Mouse (Mus musculus) hindbrain, embryonic 15.5 days (tissue): ENCODE measurements around the gene Agtrap. TPM values are rescaled to one million over a fixed set of nuclear protein-coding genes. Genes with fewer than 3 reads are reported as not detected.
"Not testable (repeated sequence)": the region's sequence is repeated elsewhere in the genome, so short reads cannot be mapped to it uniquely, and the experiment has no call there.

Experiments
- ATAC-seq: fragments of 200-750 bp; cut with Nextera tagmentation; 2 replicates; pipeline ENCODE4 v1.8.0; 2017; ENCODE audit warnings: low read depth, moderate number of reproducible peaks, moderate TSS enrichment; ENCODE audit not compliant: low FRiP score
- H3K27ac ChIP-seq: fragments of 300-500 bp; sonication (generic); replicated peaks from 2 replicates; pipeline ENCODE4 v1.5.1; 2015; ENCODE audit warnings: mild to moderate bottlenecking, inconsistent platforms
- H3K27me3 ChIP-seq: fragments of 300-500 bp; sonication (generic); 2 replicates; pipeline ENCODE4 v1.6.1; 2015; ENCODE audit warnings: control low read depth, inconsistent platforms
- H3K36me3 ChIP-seq: fragments of 300-500 bp; sonication (generic); 2 replicates; pipeline ENCODE4 v1.6.1; 2015; ENCODE audit warnings: control low read depth, inconsistent platforms
- H3K4me1 ChIP-seq: fragments of 300-500 bp; sonication (generic); replicated peaks from 2 replicates; pipeline ENCODE4 v1.6.1; 2015; ENCODE audit warnings: control low read depth, inconsistent platforms
- H3K4me2 ChIP-seq: fragments of 300-500 bp; sonication (generic); 2 replicates; pipeline ENCODE4 v1.6.1; 2015; ENCODE audit warnings: moderate library complexity, mild to moderate bottlenecking, inconsistent platforms
- H3K4me3 ChIP-seq: fragments of 300-500 bp; sonication (generic); 2 replicates; pipeline ENCODE4 v1.5.1; 2015; ENCODE audit warnings: mild to moderate bottlenecking, inconsistent platforms
- H3K9ac ChIP-seq: fragments of 300-500 bp; sonication (generic); 2 replicates; pipeline ENCODE4 v1.6.1; 2015; ENCODE audit warnings: inconsistent platforms
- H3K9me3 ChIP-seq: fragments of 300-500 bp; sonication (generic); 2 replicates; pipeline ENCODE4 v1.6.1; 2016; ENCODE audit warnings: control low read depth, inconsistent platforms
- WGBS: fragments of 180-500 bp; shearing (Covaris S2); methylation state at CpG from one replicate; pipeline ENCODE4 v1.1.7; 2015; 5-methylcytosine and 5-hydroxymethylcytosine counted together
- polyA plus RNA-seq: library from polyadenylated mRNA; unstranded; fragments of >200 nt; fragmentation: Nextera tagmentation; extraction: Ambion mirVana; gene quantifications from 2 replicates; pipeline ENCODE4 v1.2.1, GENCODE M21; 2015

Agtrap gene
- polyA plus RNA-seq, 1 experiment from 2014 or later = 6.0 TPM

DNA sequence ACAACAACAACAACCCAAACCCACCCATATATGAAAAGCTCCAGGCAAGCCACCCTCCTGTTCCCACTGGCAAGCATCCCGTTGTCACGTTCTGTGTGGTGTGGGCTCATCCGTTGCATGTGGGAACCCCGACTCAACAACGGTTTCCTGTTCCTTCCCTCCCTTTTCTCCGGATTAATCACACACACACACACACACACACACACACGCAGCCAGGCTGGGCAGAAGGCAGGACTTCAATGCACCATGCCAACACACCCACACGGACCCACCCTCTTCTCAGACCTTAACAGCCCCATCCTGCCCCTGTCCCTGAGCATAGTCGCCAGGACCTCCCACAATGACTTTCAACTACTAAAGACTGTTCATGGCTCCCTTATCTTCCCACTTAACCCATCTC, 32.7 kb upstream of the Agtrap start:
- H3K9me3 ChIP-seq = no peaks in the 10 kb centered on the region
- no peaks in the 10 kb centered on the region for H3K27me3 ChIP-seq
- peaks cover 47% of the 10 kb centered on the region for H3K4me1 ChIP-seq
- no peaks in the 10 kb centered on the region for H3K36me3 ChIP-seq
- 56% methylated on average over 9 of the region's 9 CpGs for WGBS
- no peak for ATAC-seq
- peak overlapping the region; percentile 75 for H3K27ac ChIP-seq
- H3K4me2 ChIP-seq = no peak overlapping the region
- no peak overlapping the region for H3K9ac ChIP-seq
- H3K4me3 ChIP-seq = no peak overlapping the region

DNA sequence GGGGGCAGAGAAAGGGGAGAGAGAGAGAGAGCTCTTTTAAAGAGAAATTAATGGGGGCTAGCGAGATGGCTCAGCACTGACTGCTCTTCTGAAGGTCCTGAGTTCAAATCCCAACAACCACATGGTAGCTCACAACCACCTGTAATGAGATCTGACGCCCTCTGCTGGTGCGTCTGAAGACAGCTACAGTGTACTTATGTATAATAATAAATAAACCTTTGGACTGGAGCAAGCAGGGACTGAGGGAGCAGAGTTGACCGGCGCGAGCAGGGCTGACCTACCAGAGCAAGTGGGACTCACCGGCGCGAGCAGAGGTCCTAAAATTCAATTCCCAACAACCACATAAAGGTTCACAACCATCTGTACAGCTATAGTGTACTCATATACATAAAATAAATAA, 31.7 kb upstream of the Agtrap start:
- H3K4me3 ChIP-seq, H3K36me3 ChIP-seq, H3K4me2 ChIP-seq, H3K9ac ChIP-seq, H3K9me3 ChIP-seq, H3K27me3 ChIP-seq, H3K27ac ChIP-seq, ATAC-seq: not testable (repeated sequence)
- WGBS = 89% methylated on average over 9 of the region's 9 CpGs
- peaks cover 49% of the 10 kb centered on the region for H3K4me1 ChIP-seq

DNA sequence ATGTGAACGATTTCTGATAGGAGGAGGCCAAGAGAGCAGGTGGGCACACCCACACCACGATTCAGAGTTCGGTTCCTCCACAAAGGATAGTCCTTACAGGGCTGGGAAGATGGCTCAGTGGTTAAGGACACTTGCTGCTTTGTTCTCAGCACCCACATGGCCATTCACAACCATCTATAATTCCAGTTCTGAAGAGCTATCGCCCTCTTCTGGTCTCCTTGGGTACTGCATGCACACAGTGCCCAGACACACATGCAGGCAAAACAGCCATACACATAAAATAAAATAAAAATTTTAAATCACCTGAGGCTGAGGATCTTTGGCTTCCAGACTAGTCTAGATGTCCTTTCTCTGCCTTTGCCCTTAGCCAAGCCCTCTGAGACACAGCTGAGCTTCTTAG, 29.6 kb upstream of the Agtrap start:
- H3K9me3 ChIP-seq = no peaks in the 10 kb centered on the region
- WGBS = 81% methylated on average over 4 of the region's 4 CpGs
- ATAC-seq = no peak
- H3K4me2 ChIP-seq = no peak overlapping the region
- peaks cover 12% of the 10 kb centered on the region for H3K36me3 ChIP-seq
- H3K4me3 ChIP-seq = no peak overlapping the region
- no peak overlapping the region for H3K9ac ChIP-seq
- no peaks in the 10 kb centered on the region for H3K27me3 ChIP-seq
- peaks cover 32% of the 10 kb centered on the region for H3K4me1 ChIP-seq
- no peak overlapping the region for H3K27ac ChIP-seq

DNA sequence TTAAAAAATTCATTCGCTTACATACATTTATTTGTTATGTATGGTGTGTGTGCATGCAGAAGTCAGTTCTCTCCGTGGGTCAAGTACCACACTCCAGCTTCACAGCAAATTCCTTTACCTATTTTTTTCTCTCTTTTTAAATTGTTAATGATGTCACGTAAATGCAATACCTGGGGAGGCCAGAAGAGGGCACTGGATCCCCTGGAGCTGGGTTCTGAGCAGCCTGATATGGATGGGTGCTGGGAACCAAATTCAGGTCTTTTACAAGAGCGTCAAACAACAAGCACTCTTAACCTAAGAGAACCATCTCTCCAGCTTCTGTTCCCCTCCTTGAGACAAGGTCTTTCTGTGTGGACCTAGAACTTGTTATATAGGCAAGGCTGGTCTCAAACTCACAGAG, 28.8 kb upstream of the Agtrap start:
- Histone ChIP-seq H3K9me3 (no peaks in the 10 kb centered on the region), H3K9ac (no peak overlapping the region), H3K4me2 (no peak overlapping the region), H3K4me3 (no peak overlapping the region), H3K36me3 (peaks cover 19% of the 10 kb centered on the region), H3K27ac (no peak overlapping the region), H3K27me3 (no peaks in the 10 kb centered on the region), H3K4me1 (peaks cover 25% of the 10 kb centered on the region)
- no peak for ATAC-seq
- 83% methylated on average over 4 of the region's 4 CpGs for WGBS

DNA sequence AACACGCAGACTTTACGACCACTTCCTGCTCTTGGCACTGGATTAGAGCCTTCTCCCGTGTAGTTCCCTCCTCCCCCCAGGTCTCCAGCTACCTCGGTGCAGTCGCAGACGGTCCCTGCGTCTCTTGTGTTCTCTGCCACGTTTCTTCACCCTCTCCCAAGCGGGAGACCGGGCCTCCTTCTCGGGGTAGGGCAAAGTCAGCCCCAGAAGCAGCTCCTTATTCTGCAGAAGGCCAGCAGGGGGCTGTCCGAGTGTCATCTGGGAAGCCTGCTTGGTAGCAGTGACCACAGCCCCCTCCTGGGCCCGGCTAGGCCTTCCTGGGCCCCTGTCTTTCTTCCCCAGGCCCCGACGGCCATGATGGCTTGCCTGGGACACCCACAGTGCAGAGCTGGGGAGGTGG, 27.6 kb upstream of the Agtrap start:
- Histone ChIP-seq H3K4me3 (no peak overlapping the region), H3K27me3 (no peaks in the 10 kb centered on the region), H3K9ac (no peak overlapping the region), H3K4me2 (0 out of 2 replicates have a peak overlapping the region, but pooled peaks have one; percentile 8), H3K36me3 (peaks cover 19% of the 10 kb centered on the region), H3K27ac (peak overlapping the region; percentile 69), H3K9me3 (no peaks in the 10 kb centered on the region), H3K4me1 (peaks cover 13% of the 10 kb centered on the region)
- 0 out of 2 replicates have a peak, but pooled peaks have one; percentile 10 for ATAC-seq
- WGBS = 9% methylated on average over 15 of the region's 15 CpGs

DNA sequence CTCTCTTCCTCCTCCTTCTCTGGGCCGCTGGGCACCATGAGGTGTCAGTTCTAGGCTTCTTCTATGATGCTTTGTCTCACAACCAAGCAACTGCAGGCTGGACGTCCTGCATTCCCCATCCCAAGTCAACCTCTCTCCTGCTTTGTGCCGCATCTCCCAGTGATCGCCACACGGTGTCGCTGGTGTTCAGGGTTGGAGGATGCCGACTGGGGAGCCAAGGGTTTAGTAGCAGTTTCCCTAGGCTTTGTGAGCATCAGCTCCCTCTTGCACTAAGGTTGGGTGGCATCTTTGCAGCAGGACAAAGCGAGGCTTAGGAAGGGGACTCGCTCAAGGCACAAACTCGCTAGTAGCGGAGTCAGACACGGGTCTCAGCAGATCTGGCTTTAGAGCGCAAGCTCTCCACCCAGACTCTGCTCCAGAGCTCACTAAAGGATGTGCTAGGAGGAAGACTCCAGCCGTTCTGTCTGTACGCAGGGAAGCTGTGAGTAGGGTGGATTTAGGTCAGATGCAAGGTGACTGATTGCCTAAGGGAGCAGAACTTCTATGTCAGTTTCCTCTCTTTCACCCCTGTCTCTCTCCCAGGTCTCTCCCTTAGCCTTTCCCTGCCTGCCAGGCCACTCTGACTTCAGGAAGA, 27.0 kb upstream of the Agtrap start:
- 5% methylated on average over 15 of the region's 15 CpGs for WGBS
- peak overlapping the region; percentile 34 for H3K4me2 ChIP-seq
- no peaks in the 10 kb centered on the region for H3K27me3 ChIP-seq
- peak; percentile 55 for ATAC-seq
- H3K9ac ChIP-seq = no peak overlapping the region
- peaks cover 10% of the 10 kb centered on the region for H3K4me1 ChIP-seq
- H3K27ac ChIP-seq = peak overlapping the region; percentile 69
- H3K36me3 ChIP-seq = peaks cover 19% of the 10 kb centered on the region
- no peak overlapping the region for H3K4me3 ChIP-seq
- no peaks in the 10 kb centered on the region for H3K9me3 ChIP-seq

DNA sequence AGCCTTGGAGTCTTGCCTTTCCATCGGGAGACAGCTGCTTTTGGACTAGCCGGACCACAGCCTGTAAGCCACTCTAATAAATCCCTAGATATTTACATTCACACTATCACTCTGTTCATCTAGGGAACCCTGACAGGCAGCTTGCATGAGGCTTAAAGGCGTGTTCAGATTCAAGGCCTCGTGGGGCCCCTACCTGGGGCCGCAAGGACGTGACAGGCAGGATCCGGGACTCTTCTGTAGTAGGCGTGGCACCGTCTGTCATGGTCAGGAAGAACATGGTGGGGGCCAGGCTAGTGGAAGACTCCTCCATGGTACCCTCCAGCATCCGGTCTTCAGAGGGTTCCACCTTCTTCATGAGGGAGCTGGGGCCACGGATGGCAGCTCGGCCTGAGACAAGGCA, 24.7 kb upstream of the Agtrap start:
- WGBS = 81% methylated on average over 12 of the region's 12 CpGs
- H3K4me1 ChIP-seq = peaks cover 16% of the 10 kb centered on the region
- no peaks in the 10 kb centered on the region for H3K27me3 ChIP-seq
- no peak for ATAC-seq
- no peaks in the 10 kb centered on the region for H3K9me3 ChIP-seq
- H3K9ac ChIP-seq = no peak overlapping the region
- no peak overlapping the region for H3K27ac ChIP-seq
- no peak overlapping the region for H3K4me3 ChIP-seq
- peaks cover 19% of the 10 kb centered on the region for H3K36me3 ChIP-seq
- H3K4me2 ChIP-seq = no peak overlapping the region

DNA sequence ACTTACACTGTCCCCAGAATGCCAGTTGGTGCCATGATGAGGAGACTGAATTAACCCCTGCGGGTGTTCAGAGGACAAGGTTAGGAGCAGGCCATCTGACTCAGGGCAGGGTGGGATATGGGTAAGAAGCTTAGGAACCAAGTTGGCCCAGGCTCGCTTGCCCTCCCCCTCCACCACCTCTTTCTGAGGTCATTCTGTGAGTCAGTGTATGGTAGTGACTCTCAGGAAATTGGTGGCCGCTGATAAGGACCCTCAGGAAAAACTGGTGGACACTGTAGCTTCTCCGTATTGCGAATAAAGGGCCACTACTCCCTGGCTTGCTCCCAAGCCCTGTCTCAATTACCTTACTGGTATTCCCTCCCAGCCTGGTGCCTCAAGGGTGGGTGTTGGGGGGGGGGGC, 21.4 kb upstream of the Agtrap start:
- WGBS = 86% methylated on average over 5 of the region's 5 CpGs
- Histone ChIP-seq H3K4me3 (no peak overlapping the region), H3K4me2 (no peak overlapping the region), H3K9me3 (no peaks in the 10 kb centered on the region), H3K4me1 (peaks cover 7% of the 10 kb centered on the region; the same call in 1 of the 2 replicates), H3K27ac (no peak overlapping the region), H3K27me3 (no peaks in the 10 kb centered on the region), H3K9ac (no peak overlapping the region), H3K36me3 (peaks cover 19% of the 10 kb centered on the region)
- no peak for ATAC-seq

DNA sequence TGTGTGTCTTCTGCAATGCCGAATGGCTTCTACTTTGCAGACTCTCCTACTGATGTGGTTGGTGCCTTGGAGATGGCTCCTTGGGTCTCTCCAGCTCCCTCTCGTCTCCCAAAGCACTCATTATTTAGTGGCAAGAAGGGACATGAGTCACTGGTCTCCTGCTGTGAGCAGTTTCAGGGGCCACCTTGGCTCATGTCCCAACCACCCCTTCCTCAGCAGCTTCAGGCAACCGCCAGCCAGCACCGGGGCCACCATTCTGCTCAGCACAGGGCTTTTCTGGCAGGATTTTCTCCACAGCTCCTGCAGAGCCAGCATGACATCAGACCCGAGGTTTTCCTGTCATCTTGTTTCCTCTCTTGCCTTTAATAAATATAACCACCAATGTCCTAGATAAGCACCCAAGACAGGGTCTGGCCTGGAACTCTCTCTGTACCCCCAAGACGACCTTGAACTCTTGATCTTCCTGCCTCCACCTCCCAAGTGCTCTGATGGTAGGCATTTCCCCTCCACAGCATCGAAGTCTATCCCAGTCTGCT, 20.8 kb upstream of the Agtrap start:
- Histone ChIP-seq H3K9me3 (no peaks in the 10 kb centered on the region), H3K9ac (no peak overlapping the region), H3K27me3 (no peaks in the 10 kb centered on the region), H3K27ac (peak overlapping the region; percentile 7; the same call in 1 of the 2 replicates), H3K4me3 (no peak overlapping the region), H3K4me2 (no peak overlapping the region), H3K36me3 (peaks cover 13% of the 10 kb centered on the region), H3K4me1 (peaks cover 7% of the 10 kb centered on the region; the same call in 1 of the 2 replicates)
- no peak for ATAC-seq
- 48% methylated on average over 7 of the region's 7 CpGs for WGBS

DNA sequence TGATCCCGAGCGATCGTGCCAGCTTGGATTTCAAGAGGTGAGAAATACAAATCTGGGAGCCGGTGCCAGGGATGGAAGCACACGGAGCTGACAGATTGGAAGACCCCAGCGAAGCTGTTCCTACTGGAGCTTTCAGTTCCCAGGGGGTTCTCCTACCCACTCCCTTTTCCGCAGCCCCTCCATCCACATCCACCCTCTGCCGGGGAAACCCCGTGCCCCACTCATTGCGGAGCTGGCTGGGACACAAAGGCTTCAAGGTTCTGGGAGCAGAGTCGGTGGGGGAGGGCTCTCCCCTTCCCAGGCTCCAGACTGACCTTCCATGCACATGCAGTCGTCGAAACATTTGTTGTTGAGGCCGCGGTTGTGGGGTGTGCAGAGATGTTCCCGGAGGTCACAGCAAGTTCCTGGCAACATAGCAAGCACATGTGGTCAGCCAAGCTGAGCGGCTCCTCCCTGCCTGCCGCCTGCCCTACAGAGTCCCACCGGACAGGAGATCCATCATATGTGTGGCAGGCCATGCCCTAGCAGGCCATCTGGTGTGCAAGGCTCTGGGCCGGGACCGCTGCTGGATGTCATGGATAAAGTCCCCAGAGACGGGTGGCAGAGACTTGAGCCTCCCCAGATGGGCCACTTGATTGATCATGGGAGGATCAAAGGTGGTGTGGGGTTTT, 19.9 kb upstream of the Agtrap start:
- Histone ChIP-seq H3K27ac (peak overlapping the region; percentile 7), H3K4me2 (no peak overlapping the region), H3K9me3 (no peaks in the 10 kb centered on the region), H3K9ac (no peak overlapping the region; the same call in 1 of the 2 replicates), H3K4me3 (no peak overlapping the region), H3K27me3 (no peaks in the 10 kb centered on the region), H3K36me3 (peaks cover 10% of the 10 kb centered on the region; the same call in 1 of the 2 replicates), H3K4me1 (peaks cover 7% of the 10 kb centered on the region; the same call in 1 of the 2 replicates)
- peak; percentile 75 for ATAC-seq
- 33% methylated on average over 22 of the region's 22 CpGs for WGBS

DNA sequence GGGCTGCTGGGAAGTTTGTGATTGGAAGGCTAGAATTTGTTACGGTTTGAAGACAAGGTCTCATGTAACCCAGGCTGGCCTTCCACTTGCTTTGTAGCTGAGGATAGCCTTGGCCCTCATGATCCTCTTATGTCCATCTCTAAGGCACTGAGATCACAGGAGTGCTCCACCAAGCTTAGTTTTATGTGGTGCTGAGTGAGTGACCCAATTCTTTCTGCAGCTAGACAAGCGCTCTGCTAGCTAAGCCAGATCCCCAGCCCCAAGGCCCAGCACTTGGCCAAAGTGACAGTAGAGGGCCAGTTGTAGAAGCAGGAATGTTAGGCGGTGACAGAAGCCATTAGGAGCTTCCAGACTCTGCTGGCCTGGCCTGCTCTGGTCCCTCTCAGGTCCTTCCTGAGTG, 16.3 kb upstream of the Agtrap start:
- Histone ChIP-seq H3K9me3 (no peaks in the 10 kb centered on the region), H3K27me3 (no peaks in the 10 kb centered on the region), H3K4me2 (no peak overlapping the region), H3K4me1 (peaks cover 17% of the 10 kb centered on the region), H3K9ac (no peak overlapping the region), H3K4me3 (no peak overlapping the region), H3K27ac (no peak overlapping the region), H3K36me3 (no peaks in the 10 kb centered on the region)
- no peak for ATAC-seq
- 88% methylated on average over 3 of the region's 3 CpGs for WGBS

DNA sequence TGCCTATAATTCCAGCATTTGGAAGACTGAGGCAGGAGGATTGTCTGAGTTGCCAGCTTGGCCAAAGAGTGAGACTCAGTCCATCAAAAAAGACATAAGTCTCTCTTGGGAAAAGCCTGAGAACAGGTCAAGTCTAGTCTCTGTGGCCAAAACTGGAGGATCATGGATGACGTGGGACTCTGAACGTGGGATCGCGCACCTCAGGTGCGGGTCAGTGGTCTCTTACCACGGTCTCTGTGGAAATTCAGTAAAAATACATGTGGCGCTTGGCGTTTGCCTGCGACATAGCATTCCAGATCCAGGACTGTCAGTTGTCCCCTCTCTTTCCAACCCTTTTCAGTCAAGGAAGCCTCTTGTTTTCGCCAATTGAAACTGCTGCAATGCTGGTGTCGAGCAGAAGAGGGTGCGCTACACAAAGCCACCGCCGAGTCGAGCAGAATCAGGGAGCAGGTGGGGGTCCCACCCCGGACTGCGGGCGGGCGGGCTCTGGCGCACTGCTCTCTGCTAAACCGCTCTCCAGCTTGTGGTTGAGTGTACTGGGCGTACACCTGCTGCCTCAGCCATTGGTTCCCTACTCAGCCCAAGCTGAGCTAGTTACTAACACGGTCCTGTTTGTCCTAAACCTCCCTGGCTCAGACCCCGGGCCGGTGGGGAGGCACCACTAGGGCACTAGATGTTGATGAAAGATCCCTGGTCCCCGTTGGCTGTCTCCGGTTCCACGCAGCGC, 14.1 kb upstream of the Agtrap start:
- Histone ChIP-seq H3K9ac (0 out of 2 replicates have a peak overlapping the region, but pooled peaks have one; percentile 12), H3K4me2 (peak overlapping the region; percentile 36), H3K4me3 (0 out of 2 replicates have a peak overlapping the region, but pooled peaks have one; percentile 3), H3K36me3 (no peaks in the 10 kb centered on the region), H3K9me3 (no peaks in the 10 kb centered on the region), H3K27me3 (no peaks in the 10 kb centered on the region), H3K27ac (peak overlapping the region; percentile 47), H3K4me1 (peaks cover 10% of the 10 kb centered on the region)
- ATAC-seq = peak; percentile 89
- WGBS = 18% methylated on average over 29 of the region's 29 CpGs
